Mouse (Mus musculus) T-helper 2 cell (primary cell): ENCODE data around the gene Cxcl12.

Experiments used
- in situ Hi-C: fragments of 300-600 bp; cut with MboI, MseI; formaldehyde crosslinking; loops from one replicate; pipeline ENCODE4 v1.15.1; 2025; ENCODE audit warnings: high pct_unique_total_duplicates

Cxcl12 gene

GRCm38 (mm10) chr6:117168321-117169011, at the start of gene Cxcl12:
Gene Cxcl12, plus strand, starts transcription at chr6:117168535.
- in situ Hi-C loops, result loop anchor here (10.0 to 25.0 kb wide), 2 partner anchors 656 to 819 kb away; no protein-coding TSS in a partner anchor

- in situ Hi-C loops, result no loop called here
Measured at GRCm38 (mm10) chr6:117122074-117122473, 46.3 kb upstream of the Cxcl12 start.

- in situ Hi-C loops, result no loop called here
Measured at GRCm38 (mm10) chr6:117126356-117126755, 42.0 kb upstream of the Cxcl12 start.

GRCm38 (mm10) chr6:117129443-117129842, 38.9 kb upstream of the Cxcl12 start:
- in situ Hi-C loops, result no loop called here

- in situ Hi-C loops, result no loop called here
Measured at GRCm38 (mm10) chr6:117130680-117131111, 37.6 kb upstream of the Cxcl12 start.

GRCm38 (mm10) chr6:117134526-117134925, 33.8 kb upstream of the Cxcl12 start:
- in situ Hi-C loops, result no loop called here

GRCm38 (mm10) chr6:117137735-117138134, 30.6 kb upstream of the Cxcl12 start:
- in situ Hi-C loops, result no loop called here

- in situ Hi-C loops, result no loop called here
Measured at GRCm38 (mm10) chr6:117140907-117141306, 27.4 kb upstream of the Cxcl12 start.

GRCm38 (mm10) chr6:117146951-117147350, 21.4 kb upstream of the Cxcl12 start:
- in situ Hi-C loops, result no loop called here

- in situ Hi-C loops, result loop anchor here (25.0 kb wide), 1 partner anchor 836 kb away; no protein-coding TSS in a partner anchor
Measured at GRCm38 (mm10) chr6:117151484-117152149, 16.7 kb upstream of the Cxcl12 start.

GRCm38 (mm10) chr6:117153046-117153445, 15.3 kb upstream of the Cxcl12 start:
- in situ Hi-C loops, result loop anchor here (25.0 kb wide), 1 partner anchor 834 kb away; no protein-coding TSS in a partner anchor

GRCm38 (mm10) chr6:117156846-117157245, 11.5 kb upstream of the Cxcl12 start:
- in situ Hi-C loops, result loop anchor here (25.0 kb wide), 1 partner anchor 830 kb away; no protein-coding TSS in a partner anchor

- in situ Hi-C loops, result loop anchor here (10.0 to 25.0 kb wide), 2 partner anchors 665 to 827 kb away; no protein-coding TSS in a partner anchor
Measured at GRCm38 (mm10) chr6:117159710-117160690, 8.3 kb upstream of the Cxcl12 start.

- in situ Hi-C loops, result loop anchor here (10.0 to 25.0 kb wide), 2 partner anchors 661 to 824 kb away; no protein-coding TSS in a partner anchor
Measured at GRCm38 (mm10) chr6:117163486-117163885, 4.8 kb upstream of the Cxcl12 start.

- in situ Hi-C loops, result loop anchor here (10.0 to 25.0 kb wide), 2 partner anchors 658 to 820 kb away; no protein-coding TSS in a partner anchor
Measured at GRCm38 (mm10) chr6:117166581-117167425, 1.5 kb upstream of the Cxcl12 start.

- in situ Hi-C loops, result loop anchor here (10.0 to 25.0 kb wide), 2 partner anchors 657 to 820 kb away; no protein-coding TSS in a partner anchor
Measured at GRCm38 (mm10) chr6:117167426-117167730, 957 bp upstream of the Cxcl12 start.

GRCm38 (mm10) chr6:117169051-117169909, 945 bp downstream of the Cxcl12 start:
- in situ Hi-C loops, result loop anchor here (10.0 to 25.0 kb wide), 2 partner anchors 656 to 818 kb away; no protein-coding TSS in a partner anchor

GRCm38 (mm10) chr6:117169910-117170747, 1.8 kb downstream of the Cxcl12 start:
- in situ Hi-C loops, result loop anchor here (10.0 to 25.0 kb wide), 2 partner anchors 655 to 817 kb away; no protein-coding TSS in a partner anchor
